17 mouse cellular contexts compared by ENCODE assay signal in genomic region chr1:57792212-57792611, GRCm38 (mm10). TPM values are rescaled to one million over a fixed set of nuclear protein-coding genes. Genes with fewer than 3 reads are reported as not detected.
A peak's percentile ranks its signal among the peaks of the same experiment; 100 is the strongest.
DNase-seq lines count a peak whose midpoint lies in the region; ATAC-seq and TF ChIP-seq lines count a peak whose summit lies in the region.
"Had no signal": no experiment of that assay in that cellular context is flagged by ENCODE, and none has a peak within 500 bp of the region (broad histone marks: within the 10 kb centered on the region; RNA-seq: fewer than 3 reads in every experiment).

No protein-coding gene starts in this region.

- H3K9me3 ChIP-seq in heart, embryonic 13.5 days = no peaks in the 10 kb centered on the region
- H3K9me3 ChIP-seq in limb, embryonic 14.5 days (ENCODE audit: control insufficient read depth, low read length) = no peaks in the 10 kb centered on the region
- no peaks in the 10 kb centered on the region for H3K9me3 ChIP-seq in limb, embryonic 10.5 days (replicated peaks)
- H3K9me3 ChIP-seq in hindbrain, embryonic 10.5 days = no peaks in the 10 kb centered on the region
- H3K9me3 ChIP-seq: liver, embryonic 13.5 days; megakaryocyte, embryonic 14.5 days had no signal

- peak overlapping the region; percentile 15; the same call in 1 of the 2 replicates for H3K27ac ChIP-seq in heart, embryonic 13.5 days (replicated peaks)
- no peak overlapping the region for H3K27ac ChIP-seq in limb, embryonic 14.5 days (replicated peaks; ENCODE audit: low read depth, low read length)
- H3K27ac ChIP-seq in limb, embryonic 10.5 days = no peak overlapping the region
- H3K27ac ChIP-seq in hindbrain, embryonic 10.5 days = no peak overlapping the region
- H3K27ac ChIP-seq: liver, embryonic 13.5 days had no signal

- H3K27me3 ChIP-seq in heart, embryonic 13.5 days (replicated peaks) = no peaks in the 10 kb centered on the region
- no peaks in the 10 kb centered on the region for H3K27me3 ChIP-seq in limb, embryonic 14.5 days (ENCODE audit: control insufficient read depth, insufficient read depth, low read length)
- H3K27me3 ChIP-seq in limb, embryonic 10.5 days (ENCODE audit: low read depth, poor library complexity, severe bottlenecking) = no peaks in the 10 kb centered on the region
- no peaks in the 10 kb centered on the region for H3K27me3 ChIP-seq in hindbrain, embryonic 10.5 days (ENCODE audit: insufficient read depth, poor library complexity, severe bottlenecking)
- H3K27me3 ChIP-seq: liver, embryonic 13.5 days; megakaryocyte, embryonic 14.5 days; Patski had no signal

- WGBS in heart, embryonic 13.5 days = 72% methylated on average over 4 of the region's 4 CpGs
- 60% methylated on average over 4 of the region's 4 CpGs for WGBS in limb, embryonic 14.5 days
- 92% methylated on average over 4 of the region's 4 CpGs for WGBS in limb, embryonic 10.5 days
- WGBS in hindbrain, embryonic 10.5 days = 92% methylated on average over 4 of the region's 4 CpGs

- H3K4me1 ChIP-seq in heart, embryonic 13.5 days = peaks cover 17% of the 10 kb centered on the region
- H3K4me1 ChIP-seq in limb, embryonic 14.5 days (ENCODE audit: control insufficient read depth, insufficient read depth, low read length) = peaks cover 19% of the 10 kb centered on the region; the same call in 1 of the 2 replicates
- no peaks in the 10 kb centered on the region for H3K4me1 ChIP-seq in limb, embryonic 10.5 days
- H3K4me1 ChIP-seq in hindbrain, embryonic 10.5 days (replicated peaks) = no peaks in the 10 kb centered on the region
- H3K4me1 ChIP-seq: liver, embryonic 13.5 days; megakaryocyte, embryonic 14.5 days had no signal

- no peak for ATAC-seq in heart, embryonic 13.5 days (ENCODE audit: extremely low read depth, insufficient number of reproducible peaks, low FRiP score, low TSS enrichment)
- peak; percentile 37; the same call in 1 of the 2 replicates for ATAC-seq in limb, embryonic 14.5 days (ENCODE audit: low FRiP score, low read depth)
- ATAC-seq: forebrain, embryonic 14.5 days; Patski had no signal

- H3K9ac ChIP-seq in heart, embryonic 13.5 days = no peak overlapping the region
- no peak overlapping the region for H3K9ac ChIP-seq in limb, embryonic 14.5 days (ENCODE audit: low read depth, low read length, severe bottlenecking)
- H3K9ac ChIP-seq: liver, embryonic 13.5 days had no signal

- TF ChIP-seq POLR2A in limb, embryonic 14.5 days (IDR thresholded peaks at IDR 0.05; ENCODE audit: borderline replicate concordance, extremely low read depth, insufficient read depth, insufficient read length) = no peak

- H3K4me3 ChIP-seq in heart, embryonic 13.5 days = no peak overlapping the region
- no peak overlapping the region for H3K4me3 ChIP-seq in limb, embryonic 14.5 days (replicated peaks; ENCODE audit: low read length)
- H3K4me3 ChIP-seq in limb, embryonic 10.5 days = no peak overlapping the region
- no peak overlapping the region for H3K4me3 ChIP-seq in hindbrain, embryonic 10.5 days
- H3K4me3 ChIP-seq: liver, embryonic 13.5 days; megakaryocyte, embryonic 14.5 days had no signal

- no peaks in the 10 kb centered on the region for H3K36me3 ChIP-seq in heart, embryonic 13.5 days
- no peaks in the 10 kb centered on the region; the same call in 1 of the 2 replicates for H3K36me3 ChIP-seq in limb, embryonic 14.5 days (ENCODE audit: control insufficient read depth, insufficient read depth, low read length)
- no peaks in the 10 kb centered on the region for H3K36me3 ChIP-seq in limb, embryonic 10.5 days
- no peaks in the 10 kb centered on the region for H3K36me3 ChIP-seq in hindbrain, embryonic 10.5 days
- H3K36me3 ChIP-seq: liver, embryonic 13.5 days had no signal

- no peak for DNase-seq in heart, adult 11 months
- peak; percentile 58 for DNase-seq in limb, embryonic 14.5 days (ENCODE audit: low spot score)
- DNase-seq in limb, embryonic 10.5 days (ENCODE audit: low spot score) = no peak
- DNase-seq in heart, postnatal 4 days = peak; percentile 19
- DNase-seq in kidney, postnatal 10 days = peak; percentile 15
- no peak for DNase-seq in hindbrain, embryonic 10.5 days (ENCODE audit: low spot score)
- DNase-seq in spleen, postnatal 4 days (ENCODE audit: low spot score in 2 of 2) = no peak
- DNase-seq: adrenal gland, postnatal 36 days; B cell, adult 2 months; cerebellum, adult 9-11 months; embryo, embryonic 11 days; liver, embryonic 13.5 days; right cerebral cortex, postnatal 14 days had no signal

- no peak overlapping the region for H3K4me2 ChIP-seq in heart, embryonic 13.5 days
- no peak overlapping the region for H3K4me2 ChIP-seq in limb, embryonic 14.5 days (replicated peaks; ENCODE audit: low read depth, low read length, severe bottlenecking)
- H3K4me2 ChIP-seq: liver, embryonic 13.5 days had no signal

RNA-seq across cellular contexts. Expression of gene Spats2l, which starts 18.2 kb away (rescaled TPM):
- polyA plus RNA-seq in heart, embryonic 13.5 days (2015; fragmentation: Nextera tagmentation; extraction: Ambion mirVana) = 49.5 and 52.1 TPM in 2 replicates
- polyA plus RNA-seq in limb, embryonic 14.5 days (2012; rRNA removed) = 59.4 and 81.4 TPM in 2 replicates
- 202 and 222 TPM in 2 replicates for polyA plus RNA-seq in limb, embryonic 14.5 days (2014; fragmentation: Nextera tagmentation; extraction: Ambion mirVana)
- 18.4 and 29.3 TPM in 2 replicates for polyA plus RNA-seq in limb, embryonic 10.5 days (2016; fragmentation: Nextera tagmentation; extraction: Ambion mirVana)
- total RNA-seq in heart, postnatal 4 days (2021) = 10 to 100 TPM; 29.7 to 32.7 TPM
- polyA plus RNA-seq in hindbrain, embryonic 10.5 days (2016; fragmentation: Nextera tagmentation; extraction: Ambion mirVana) = 18.7 and 29.7 TPM in 2 replicates

Comparison
In these comparisons a context has a peak if more than half of its experiments do, and no peak if none do; other contexts are left out.
1. DNase-seq: peak in limb, embryonic 14.5 days (single experiment), heart, postnatal 4 days (single experiment) and kidney, postnatal 10 days (single experiment); none in heart, adult 11 months (single experiment), limb, embryonic 10.5 days (single experiment), hindbrain, embryonic 10.5 days (single experiment) and spleen, postnatal 4 days (0 of 2).